Mouse (Mus musculus) CH12.LX (cell line): ENCODE results near the gene Slc7a14. TPM values are rescaled to one million over a fixed set of nuclear protein-coding genes. Genes with fewer than 3 reads are reported as not detected.

ENCODE experiments used
- DNase-seq: peaks from one replicate; pipeline ENCODE4 v3.0.0-alpha.2; 2013; ENCODE audit errors: extremely low read depth
- H3K27ac ChIP-seq: 2 replicates; pipeline ENCODE4 v1.5.1; 2012; ENCODE audit warnings: low read depth, mild to moderate bottlenecking, control low read depth, moderate library complexity; ENCODE audit not compliant: insufficient read depth
- H3K27me3 ChIP-seq: replicated peaks from 2 replicates; pipeline ENCODE3; 2012; ENCODE audit warnings: inconsistent platforms
- H3K36me3 ChIP-seq, 2 experiments: replicated peaks in 1 of 2; 2 replicates each; pipeline versions ENCODE3 to v1.6.1; 2012; ENCODE audit warnings: inconsistent platforms in 1 of 2, low read length in 1 of 2, mild to moderate bottlenecking in 1 of 2, mixed read lengths in 1 of 2, moderate library complexity in 1 of 2; ENCODE audit not compliant: control insufficient read depth in 1 of 2, insufficient read depth in 1 of 2
- H3K4me1 ChIP-seq, 2 experiments: 2 replicates each; pipeline ENCODE4 v1.6.1; 2012; ENCODE audit warnings: inconsistent platforms in 1 of 2, moderate library complexity in 1 of 2; ENCODE audit not compliant: insufficient read depth in 2 of 2, control insufficient read depth in 1 of 2
- H3K4me2 ChIP-seq: 2 replicates; pipeline ENCODE4 v1.6.1; 2012; ENCODE audit warnings: low read depth, mild to moderate bottlenecking, control low read depth; ENCODE audit not compliant: poor library complexity, insufficient read depth, severe bottlenecking
- H3K4me3 ChIP-seq, 3 experiments: fragments of 150-350 bp in 1 of 3; sonication (generic) in 1 of 3; replicated peaks in 1 of 3; 2 replicates each; pipeline versions ENCODE3 to v1.5.1; 2011 to 2012; ENCODE audit warnings: low read depth in 2 of 3, low read length in 2 of 3, mild to moderate bottlenecking in 2 of 3, moderate library complexity in 2 of 3, control low read depth in 1 of 3, improper control_type of control experiment in 1 of 3, inconsistent platforms in 1 of 3, mixed read lengths in 1 of 3; ENCODE audit not compliant: poor library complexity in 1 of 3
- H3K79me2 ChIP-seq: replicated peaks from 2 replicates; pipeline ENCODE4 v1.6.1; 2012; ENCODE audit warnings: mild to moderate bottlenecking, moderate library complexity; ENCODE audit not compliant: control insufficient read depth, poor library complexity, insufficient read depth, severe bottlenecking; ENCODE audit errors: extremely low read depth
- H3K9ac ChIP-seq: 2 replicates; pipeline ENCODE4 v1.6.1; 2012; ENCODE audit warnings: low read depth, mild to moderate bottlenecking, control low read depth, moderate library complexity; ENCODE audit not compliant: insufficient read depth
- H3K9me3 ChIP-seq: replicated peaks from 2 replicates; pipeline ENCODE3; 2012; ENCODE audit warnings: low read length, inconsistent platforms, mixed read lengths
- EP300 ChIP-seq: IDR thresholded peaks from 2 replicates; pipeline ENCODE4 v1.6.1; 2011; ENCODE audit warnings: low read length, improper control_type of control experiment
- GABPA ChIP-seq: IDR thresholded peaks from 2 replicates; pipeline ENCODE4 v1.6.1; 2012; ENCODE audit warnings: low read depth, low read length, improper control_type of control experiment, inconsistent platforms; ENCODE audit not compliant: insufficient replicate concordance
- JUN ChIP-seq: IDR thresholded peaks from 2 replicates; pipeline ENCODE4 v1.6.1; 2011; ENCODE audit warnings: low read depth, mild to moderate bottlenecking, low read length, improper control_type of control experiment, moderate library complexity; ENCODE audit not compliant: insufficient read depth
- JUND ChIP-seq: conservative IDR thresholded peaks from 2 replicates; pipeline ENCODE4 v1.6.1; 2011; ENCODE audit warnings: low read depth, low read length, improper control_type of control experiment
- KAT2A ChIP-seq: IDR thresholded peaks from 2 replicates; pipeline ENCODE4 v1.6.1; 2012; ENCODE audit warnings: low read length, improper control_type of control experiment, inconsistent platforms; ENCODE audit not compliant: insufficient replicate concordance
- MAFK ChIP-seq: IDR thresholded peaks from 2 replicates; pipeline ENCODE4 v1.6.1; 2011; ENCODE audit warnings: low read length, improper control_type of control experiment; ENCODE audit not compliant: insufficient replicate concordance
- MEF2A ChIP-seq: IDR thresholded peaks from 2 replicates; pipeline ENCODE4 v1.6.1; 2014; ENCODE audit warnings: low read depth, mild to moderate bottlenecking, inconsistent platforms, low read length, improper control_type of control experiment, borderline replicate concordance
- MXI1 ChIP-seq: IDR thresholded peaks from 2 replicates; pipeline ENCODE4 v1.6.1; 2011; ENCODE audit warnings: mild to moderate bottlenecking, low read depth, low read length, improper control_type of control experiment
- RAD21 ChIP-seq: IDR thresholded peaks from 2 replicates; pipeline ENCODE4 v1.6.1; 2011; ENCODE audit warnings: low read depth, mild to moderate bottlenecking, low read length, improper control_type of control experiment, moderate library complexity
- RCOR1 ChIP-seq: conservative IDR thresholded peaks from 2 replicates; pipeline ENCODE4 v1.6.1; 2012; ENCODE audit warnings: low read depth, mild to moderate bottlenecking, inconsistent platforms, low read length, improper control_type of control experiment
- SIN3A ChIP-seq: IDR thresholded peaks from 2 replicates; pipeline ENCODE4 v1.6.1; 2012; ENCODE audit warnings: low read length, improper control_type of control experiment, inconsistent platforms
- TBP ChIP-seq: conservative IDR thresholded peaks from 2 replicates; pipeline ENCODE4 v1.6.1; 2011; ENCODE audit warnings: low read depth, low read length, improper control_type of control experiment
- TCF12 ChIP-seq: IDR thresholded peaks from 2 replicates; pipeline ENCODE4 v1.6.1; 2014; ENCODE audit warnings: low read depth, mild to moderate bottlenecking, inconsistent platforms, low read length, improper control_type of control experiment
- UBTF ChIP-seq: IDR thresholded peaks from 2 replicates; pipeline ENCODE4 v1.6.1; 2012; ENCODE audit warnings: low read depth, mild to moderate bottlenecking, inconsistent platforms, low read length, improper control_type of control experiment, moderate library complexity
- ZKSCAN1 ChIP-seq: IDR thresholded peaks from 2 replicates; pipeline ENCODE4 v1.6.1; 2012; ENCODE audit warnings: low read depth, inconsistent platforms, low read length, improper control_type of control experiment, borderline replicate concordance
- dilution Hi-C: fragments of 300-500 bp; cut with MboI; formaldehyde crosslinking; loops from 2 replicates; pipeline ENCODE4 v1.14.3; 2020; ENCODE audit warnings: low sequenced_read_pairs; ENCODE audit not compliant: extremely low pct_unique_long_range_greater_than_20kb, extremely low pct_ligation_motif_present
- in situ Hi-C: fragments of 300-500 bp; cut with MboI; formaldehyde crosslinking; loops from 3 replicates; pipeline ENCODE4 v1.14.3; 2019; ENCODE audit warnings: low sequenced_read_pairs, low pct_ligation_motif_present, low pct_unique_long_range_greater_than_20kb, mixed read lengths
- polyA plus RNA-seq: library from polyadenylated mRNA; unstranded; fragments of >175 nt; gene quantifications from 2 replicates; pipeline ENCODE4 v1.2.1, GENCODE M21; 2012; ENCODE audit warnings: low read depth; ENCODE audit not compliant: insufficient read length
- total RNA-seq, 2 experiments: library from RNA; depleted of rRNA; stranded (reverse); fragments of 300-350 nt in 1 of 2; fragments of >200 nt in 1 of 2; gene quantifications; 2 replicates each; pipeline ENCODE4 v1.2.3; 2012 to 2014

Slc7a14 gene
- total and polyA plus RNA-seq, 3 experiments = not detected

DNA sequence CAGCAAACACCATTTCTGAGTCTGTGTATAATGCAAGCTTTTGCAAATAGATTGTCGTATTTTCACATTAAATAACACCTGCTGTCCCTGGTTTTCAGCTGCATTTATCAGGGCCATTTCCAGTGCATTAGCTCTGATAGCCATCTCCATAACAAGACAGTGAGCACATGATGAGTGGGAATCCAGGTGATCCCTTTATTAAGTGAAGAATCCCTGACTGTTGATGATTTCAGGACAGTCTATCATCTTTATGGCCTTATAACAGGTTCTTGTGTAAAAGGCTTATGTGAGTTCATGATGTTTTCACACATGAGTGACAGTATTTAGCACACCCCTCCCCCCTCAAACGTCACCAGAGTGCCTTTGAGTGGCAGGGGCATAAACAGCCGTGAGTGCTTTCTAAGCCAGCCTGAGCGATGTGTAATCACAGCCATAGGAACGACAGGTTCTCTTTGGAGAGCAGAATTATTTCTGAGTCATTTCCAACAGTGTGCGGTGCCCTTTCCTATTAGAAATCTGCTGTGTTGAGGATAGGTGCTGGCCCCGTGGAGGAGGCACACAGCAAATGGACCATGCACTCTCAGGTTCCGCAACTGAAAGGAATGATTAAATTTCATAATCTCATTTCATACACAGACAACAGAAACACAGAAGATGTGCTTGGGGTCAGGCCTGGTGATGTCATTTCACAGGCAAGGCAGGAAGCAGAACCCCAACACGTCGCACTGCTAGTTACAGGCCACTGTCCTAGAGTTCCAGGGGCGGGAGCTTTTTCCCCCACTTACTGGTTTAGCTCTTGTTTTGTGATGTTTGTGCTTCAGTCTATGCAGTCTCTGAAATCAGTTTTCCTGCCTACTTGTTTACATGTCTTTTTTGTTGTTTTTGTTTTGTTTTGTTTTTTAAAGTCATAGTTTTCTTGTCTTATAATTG lies 18.2 kb downstream of the Slc7a14 start:
- no peaks in the 10 kb centered on the region for H3K27me3 ChIP-seq
- H3K9ac ChIP-seq = no peak overlapping the region
- TF ChIP-seq MXI1 = no peak
- no peak for TF ChIP-seq TBP
- TF ChIP-seq GABPA = no peak
- TF ChIP-seq JUN = no peak
- no peak overlapping the region for H3K4me3 ChIP-seq
- no peaks in the 10 kb centered on the region for H3K9me3 ChIP-seq
- H3K36me3 ChIP-seq = no peaks in the 10 kb centered on the region
- no peak for DNase-seq
- H3K27ac ChIP-seq = no peak overlapping the region
- dilution Hi-C loops = no loop called here
- no peaks in the 10 kb centered on the region for H3K79me2 ChIP-seq
- H3K4me1 ChIP-seq = peaks cover 0 to 8% of the 10 kb centered on the region in 2 experiments; a peak in 2 of 4 replicates
- in situ Hi-C loops = no loop called here
- no peak overlapping the region for H3K4me2 ChIP-seq

DNA sequence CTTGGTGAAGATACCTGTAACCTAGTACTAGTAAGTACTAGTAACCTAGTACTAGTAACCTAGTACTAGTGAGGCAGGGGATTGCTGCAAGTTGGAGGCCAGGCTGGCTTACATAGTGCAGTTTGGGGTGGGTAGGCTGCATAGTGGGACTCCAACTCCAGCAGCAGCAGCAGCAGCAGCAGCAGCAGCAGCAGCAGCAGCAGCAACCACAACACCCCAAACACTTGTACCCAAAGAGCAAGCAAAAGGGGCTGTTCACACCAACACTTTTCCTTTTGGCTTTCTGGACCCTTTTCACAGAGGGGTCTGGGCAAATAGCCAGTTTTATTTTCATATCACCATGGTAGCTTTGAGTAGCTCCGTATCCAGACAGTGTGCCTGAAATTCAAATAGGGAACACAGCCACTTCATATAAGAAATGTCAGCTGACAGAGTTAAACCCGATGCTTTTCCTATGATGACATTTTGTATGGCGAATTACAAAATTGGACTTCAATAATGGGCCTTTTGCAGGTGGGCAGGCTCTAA lies 22.7 kb downstream of the Slc7a14 start:
- Histone ChIP-seq H3K9me3 (no peaks in the 10 kb centered on the region), H3K36me3 (no peaks in the 10 kb centered on the region), H3K4me3 (no peak overlapping the region), H3K4me2 (no peak overlapping the region), H3K79me2 (no peaks in the 10 kb centered on the region), H3K9ac (no peak overlapping the region), H3K4me1 (no peaks in the 10 kb centered on the region), H3K27me3 (no peaks in the 10 kb centered on the region), H3K27ac (no peak overlapping the region)
- in situ Hi-C loops (no loop called here), dilution Hi-C loops (no loop called here)
- TF ChIP-seq TCF12 (no peak), ZKSCAN1 (no peak), JUND (no peak), MAFK (no peak), GABPA (no peak), TBP (no peak), MXI1 (no peak), SIN3A (no peak), UBTF (no peak), RAD21 (no peak), MEF2A (no peak), RCOR1 (no peak), EP300 (no peak), KAT2A (no peak)
- DNase-seq = no peak
